Mouse (Mus musculus) heart, adult 2 months (tissue): ENCODE data around the gene Reps1. TPM values are rescaled to one million over a fixed set of nuclear protein-coding genes. Genes with fewer than 3 reads are reported as not detected.
"Not testable (repeated sequence)": the region's sequence is repeated elsewhere in the genome, so short reads cannot be mapped to it uniquely, and the experiment has no call there.

Source experiments
- DNase-seq, 2 experiments: peaks; one replicate each; pipeline ENCODE4 v3.0.0; 2021
- H3K27ac ChIP-seq: fragments of 200-600 bp; 2 replicates; pipeline ENCODE4 v1.8.1; 2022
- H3K27me3 ChIP-seq: fragments of 200-500 bp; 2 replicates; pipeline ENCODE4 v1.6.1; 2012; ENCODE audit warnings: mild to moderate bottlenecking, low read length, inconsistent platforms, mixed read lengths; ENCODE audit not compliant: control insufficient read depth, insufficient read depth
- H3K36me3 ChIP-seq: fragments of 200-500 bp; 2 replicates; pipeline ENCODE4 v1.6.1; 2012; ENCODE audit warnings: low read length, inconsistent platforms; ENCODE audit not compliant: control insufficient read depth, insufficient read depth
- H3K4me1 ChIP-seq: fragments of 200-500 bp; 2 replicates; pipeline ENCODE4 v1.6.1; 2011; ENCODE audit warnings: low read length; ENCODE audit not compliant: control insufficient read depth, insufficient read depth
- H3K4me3 ChIP-seq: fragments of 200-600 bp; 2 replicates; pipeline ENCODE4 v1.8.1; 2022
- H3K79me2 ChIP-seq: fragments of 200-500 bp; replicated peaks from 2 replicates; pipeline ENCODE4 v1.6.1; 2012; ENCODE audit warnings: mild to moderate bottlenecking, inconsistent platforms, low read length, moderate library complexity, mixed read lengths; ENCODE audit not compliant: control insufficient read depth, insufficient read depth
- H3K9ac ChIP-seq: fragments of 200-500 bp; 2 replicates; pipeline ENCODE4 v1.6.1; 2012; ENCODE audit warnings: low read depth, mild to moderate bottlenecking, control low read depth, inconsistent platforms, low read length, mixed read lengths
- CTCF ChIP-seq: fragments of 200-600 bp; IDR thresholded peaks from 2 replicates; pipeline ENCODE4 v1.8.1; 2022; ENCODE audit warnings: antibody characterized with exemption, mild to moderate bottlenecking, moderate library complexity
- EP300 ChIP-seq: fragments of 200-500 bp; IDR thresholded peaks from 2 replicates; pipeline ENCODE4 v1.6.1; 2011; ENCODE audit warnings: low read depth, low read length, control low read depth; ENCODE audit not compliant: insufficient read depth
- POLR2A ChIP-seq: fragments of 200-500 bp; IDR thresholded peaks from 2 replicates; pipeline ENCODE4 v1.6.1; 2011; ENCODE audit warnings: mild to moderate bottlenecking, low read depth, low read length, control low read depth; ENCODE audit not compliant: insufficient read depth
- WGBS: fragments of 180-500 bp; shearing (Covaris S2); methylation state at CpG from one replicate; pipeline ENCODE4 v1.1.7; 2018; 5-methylcytosine and 5-hydroxymethylcytosine counted together
- intact Hi-C: fragments of 180-260 bp; cut with DNase I; formaldehyde crosslinking; loops from one replicate; pipeline ENCODE4 v1.15.1; 2025
- polyA plus RNA-seq: library from polyadenylated mRNA; depleted of rRNA; stranded (reverse); fragments of >200 nt; gene quantifications from 2 replicates; pipeline ENCODE4 v1.2.3, GENCODE M21; 2012
- total RNA-seq, 2 experiments: library from RNA; stranded (reverse); gene quantifications; 2 replicates each; pipeline ENCODE4 v1.2.3; 2021

Gene Reps1
- total and polyA plus RNA-seq, 3 experiments: 28.3 to 34.1 (median 31.9) TPM

GRCm38 (mm10) chr10:18107471-18107870 lies 51.8 kb downstream of the Reps1 start:
- intact Hi-C loops: loop anchor here (5.0 kb wide), 1 partner anchor 90 kb away; no protein-coding TSS in a partner anchor

DNA sequence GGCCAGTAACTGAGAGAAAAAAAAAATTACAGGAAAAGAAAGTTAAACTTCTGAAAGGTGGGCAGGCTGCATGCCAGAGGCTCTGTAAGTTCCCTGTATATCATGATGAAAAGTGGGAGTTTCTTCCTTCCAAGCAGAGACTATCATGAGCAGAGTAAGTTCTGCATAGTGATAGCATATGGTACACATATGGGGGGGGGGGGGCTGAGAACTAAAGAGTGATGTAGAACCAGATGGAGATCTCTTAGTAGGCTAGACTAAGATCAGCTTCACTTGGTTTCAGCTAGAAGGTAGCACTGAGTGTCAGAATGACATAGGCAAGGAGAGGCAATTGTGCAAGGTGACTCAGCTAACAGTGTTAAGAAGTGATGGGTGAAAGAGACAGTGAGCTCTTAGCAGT lies 55.3 kb downstream of the Reps1 start:
- no peak for TF ChIP-seq POLR2A
- TF ChIP-seq CTCF: no peak
- TF ChIP-seq EP300: no peak
- no peak overlapping the region for H3K27ac ChIP-seq
- no peaks in the 10 kb centered on the region for H3K27me3 ChIP-seq
- H3K36me3 ChIP-seq: no peaks in the 10 kb centered on the region
- H3K9ac ChIP-seq: no peak overlapping the region
- intact Hi-C loops: no loop called here
- H3K79me2 ChIP-seq: no peaks in the 10 kb centered on the region
- H3K4me1 ChIP-seq: no peaks in the 10 kb centered on the region
- DNase-seq: no peak
- no peak overlapping the region for H3K4me3 ChIP-seq

More at GRCm38 (mm10) chr10:18107471-18107870, 51.8 kb downstream of the Reps1 start:
- no peak overlapping the region for H3K9ac ChIP-seq
- TF ChIP-seq CTCF (peak; percentile 68), EP300 (no peak)
- H3K36me3 ChIP-seq: no peaks in the 10 kb centered on the region
- no peaks in the 10 kb centered on the region for H3K4me1 ChIP-seq
- H3K27ac ChIP-seq: no peak overlapping the region
- H3K79me2 ChIP-seq: no peaks in the 10 kb centered on the region
- H3K27me3 ChIP-seq: no peaks in the 10 kb centered on the region
- no peak for DNase-seq
- H3K4me3 ChIP-seq: no peak overlapping the region
- WGBS: 65% methylated on average over 5 of the region's 5 CpGs

GRCm38 (mm10) chr10:18113473-18114093 lies 57.9 kb downstream of the Reps1 start:
- H3K36me3 ChIP-seq: no peaks in the 10 kb centered on the region
- no peak overlapping the region for H3K27ac ChIP-seq
- no peaks in the 10 kb centered on the region for H3K27me3 ChIP-seq
- H3K79me2 ChIP-seq: no peaks in the 10 kb centered on the region
- intact Hi-C loops: no loop called here
- no peak for TF ChIP-seq CTCF
- no peak for TF ChIP-seq POLR2A
- no peak for TF ChIP-seq EP300
- no peak overlapping the region for H3K4me3 ChIP-seq
- no peak for DNase-seq
- H3K9ac ChIP-seq: no peak overlapping the region
- 91% methylated on average over 10 of the region's 10 CpGs for WGBS
- no peaks in the 10 kb centered on the region for H3K4me1 ChIP-seq

GRCm38 (mm10) chr10:18118336-18118735 lies 62.7 kb downstream of the Reps1 start:
- intact Hi-C loops: no loop called here
- WGBS: 91% methylated on average over 8 of the region's 8 CpGs
- no peaks in the 10 kb centered on the region for H3K4me1 ChIP-seq
- DNase-seq: no peak
- H3K27ac ChIP-seq: no peak overlapping the region
- H3K27me3 ChIP-seq: no peaks in the 10 kb centered on the region
- no peak overlapping the region for H3K4me3 ChIP-seq
- H3K79me2 ChIP-seq: no peaks in the 10 kb centered on the region
- H3K9ac ChIP-seq: no peak overlapping the region
- TF ChIP-seq EP300: no peak
- no peak for TF ChIP-seq POLR2A
- no peak for TF ChIP-seq CTCF
- no peaks in the 10 kb centered on the region for H3K36me3 ChIP-seq

DNA sequence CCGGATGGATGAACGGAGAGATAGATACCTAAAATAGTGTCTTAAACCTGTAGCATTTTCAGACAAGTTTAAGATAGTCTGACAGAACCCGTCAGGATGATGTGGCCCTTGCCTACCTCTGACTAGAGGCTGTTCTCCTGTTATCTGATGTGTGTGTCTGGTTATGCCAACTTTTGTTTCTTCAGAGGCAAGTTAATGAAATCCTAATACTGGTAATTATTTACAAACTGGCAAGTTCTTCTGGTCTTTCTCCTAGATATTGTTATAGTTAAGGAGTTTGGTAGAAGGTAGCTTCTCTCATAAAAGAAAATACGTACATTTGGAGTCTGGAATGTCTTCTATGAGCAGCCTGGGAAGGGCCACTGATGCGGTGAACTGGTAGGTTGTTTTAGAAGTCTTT lies 74.6 kb downstream of the Reps1 start:
- no peaks in the 10 kb centered on the region for H3K27me3 ChIP-seq
- intact Hi-C loops: no loop called here
- TF ChIP-seq EP300 (no peak), CTCF (no peak), POLR2A (no peak)
- H3K27ac ChIP-seq: no peak overlapping the region
- H3K4me3 ChIP-seq: no peak overlapping the region
- no peaks in the 10 kb centered on the region for H3K79me2 ChIP-seq
- no peak for DNase-seq
- no peak overlapping the region for H3K9ac ChIP-seq
- H3K36me3 ChIP-seq: no peaks in the 10 kb centered on the region
- 95% methylated on average over 5 of the region's 5 CpGs for WGBS
- no peaks in the 10 kb centered on the region for H3K4me1 ChIP-seq

GRCm38 (mm10) chr10:18131666-18132650 lies 76.3 kb downstream of the Reps1 start:
- WGBS: 85% methylated on average over 10 of the region's 10 CpGs
- H3K9ac ChIP-seq: no peak overlapping the region
- TF ChIP-seq POLR2A: no peak
- TF ChIP-seq EP300: no peak
- DNase-seq: no peak
- H3K36me3 ChIP-seq: no peaks in the 10 kb centered on the region
- no peak overlapping the region for H3K27ac ChIP-seq
- no peaks in the 10 kb centered on the region for H3K4me1 ChIP-seq
- H3K4me3 ChIP-seq: no peak overlapping the region
- H3K79me2 ChIP-seq: no peaks in the 10 kb centered on the region
- intact Hi-C loops: no loop called here
- no peaks in the 10 kb centered on the region for H3K27me3 ChIP-seq

- intact Hi-C loops, H3K79me2 ChIP-seq, H3K4me3 ChIP-seq, H3K4me1 ChIP-seq, H3K36me3 ChIP-seq, DNase-seq, H3K27me3 ChIP-seq, H3K27ac ChIP-seq, H3K9ac ChIP-seq: not testable (repeated sequence)
- 67% methylated on average over 14 of the region's 26 CpGs for WGBS
These were observed 83.3 kb downstream of the Reps1 start for GRCm38 (mm10) chr10:18138853-18139503.
